20 mouse cellular contexts compared by ENCODE assay signal in genomic region chr9:67285544-67285943, GRCm38 (mm10).
DNase-seq lines count a peak whose midpoint lies in the region; ATAC-seq and TF ChIP-seq lines count a peak whose summit lies in the region.
"Had no signal": no experiment of that assay in that cellular context is flagged by ENCODE, and none has a peak within 500 bp of the region (broad histone marks: within the 10 kb centered on the region; RNA-seq: fewer than 3 reads in every experiment).

No protein-coding gene starts in this region.

- DNase-seq in forebrain, postnatal 0 days, result no peak
- no peak for DNase-seq in forebrain, embryonic 10.5 days (ENCODE audit: extremely low spot score, low spot score)
- DNase-seq in kidney, postnatal 0 days (ENCODE audit: low spot score), result no peak
- peak; percentile 22 for DNase-seq in lung, postnatal 36 days
- no peak for DNase-seq in lung, postnatal 4 days
- no peak for DNase-seq in stomach, postnatal 0 days (ENCODE audit: low spot score)
- DNase-seq: cerebellum, adult 11 months; cerebellum, adult 9-11 months; gastrocnemius, postnatal 14 days; heart, adult 18-20 months; heart, postnatal 4 days; thymus, postnatal 36 days had no signal

- no peak overlapping the region for H3K4me3 ChIP-seq in forebrain, postnatal 0 days (ENCODE audit: low read depth, low read length)
- H3K4me3 ChIP-seq in forebrain, embryonic 10.5 days, result no peak overlapping the region
- no peak overlapping the region for H3K4me3 ChIP-seq in kidney, postnatal 0 days (replicated peaks; ENCODE audit: low read depth, low read length)
- no peak overlapping the region for H3K4me3 ChIP-seq in kidney, embryonic 16.5 days (ENCODE audit: low read length)
- H3K4me3 ChIP-seq in stomach, postnatal 0 days (ENCODE audit: low read depth, low read length), result no peak overlapping the region
- H3K4me3 ChIP-seq: embryonic facial prominence, embryonic 15.5 days; forebrain, embryonic 15.5 days; heart, embryonic 15.5 days; hindbrain, embryonic 15.5 days; midbrain, embryonic 10.5 days had no signal

- no peaks in the 10 kb centered on the region for H3K27me3 ChIP-seq in forebrain, postnatal 0 days (ENCODE audit: insufficient read depth, low read length)
- no peaks in the 10 kb centered on the region for H3K27me3 ChIP-seq in forebrain, embryonic 10.5 days (ENCODE audit: poor library complexity, severe bottlenecking)
- no peaks in the 10 kb centered on the region for H3K27me3 ChIP-seq in kidney, postnatal 0 days (ENCODE audit: insufficient read depth, low read length)
- H3K27me3 ChIP-seq in kidney, embryonic 16.5 days (ENCODE audit: insufficient read depth, low read length), result no peaks in the 10 kb centered on the region
- no peaks in the 10 kb centered on the region for H3K27me3 ChIP-seq in stomach, postnatal 0 days (ENCODE audit: control insufficient read depth, insufficient read depth, low read length)
- H3K27me3 ChIP-seq: embryonic facial prominence, embryonic 15.5 days; forebrain, embryonic 15.5 days; heart, embryonic 15.5 days; hindbrain, embryonic 15.5 days had no signal

- TF ChIP-seq EP300 in stomach, postnatal 0 days (optimal IDR thresholded peaks at IDR 0.05), result no peak

- 77% methylated on average over 3 of the region's 3 CpGs for WGBS in forebrain, postnatal 0 days
- 85% methylated on average over 3 of the region's 3 CpGs for WGBS in forebrain, embryonic 10.5 days
- WGBS in kidney, postnatal 0 days, result 52% methylated on average over 3 of the region's 3 CpGs
- WGBS in kidney, embryonic 16.5 days, result 51% methylated on average over 3 of the region's 3 CpGs
- 68% methylated on average over 3 of the region's 3 CpGs for WGBS in stomach, postnatal 0 days

- H3K4me1 ChIP-seq in forebrain, postnatal 0 days (ENCODE audit: insufficient read depth), result no peaks in the 10 kb centered on the region
- no peaks in the 10 kb centered on the region for H3K4me1 ChIP-seq in forebrain, embryonic 10.5 days
- H3K4me1 ChIP-seq in kidney, postnatal 0 days (replicated peaks; ENCODE audit: insufficient read depth, low read length), result no peaks in the 10 kb centered on the region
- H3K4me1 ChIP-seq in kidney, embryonic 16.5 days (ENCODE audit: insufficient read depth, low read length), result no peaks in the 10 kb centered on the region
- no peaks in the 10 kb centered on the region for H3K4me1 ChIP-seq in stomach, postnatal 0 days (replicated peaks; ENCODE audit: control insufficient read depth, insufficient read depth)
- H3K4me1 ChIP-seq: embryonic facial prominence, embryonic 15.5 days; forebrain, embryonic 15.5 days; hindbrain, embryonic 15.5 days had no signal

- peak; percentile 20; the same call in 1 of the 2 replicates for TF ChIP-seq CTCF in forebrain, postnatal 0 days (IDR thresholded peaks at IDR 0.05; ENCODE audit: low read depth)
- peak; percentile 47; the same call in 1 of the 2 replicates for TF ChIP-seq CTCF in kidney, postnatal 0 days (IDR thresholded peaks at IDR 0.05; ENCODE audit: low read depth)
- peak; percentile 48 for TF ChIP-seq CTCF in stomach, postnatal 0 days (IDR thresholded peaks at IDR 0.05; ENCODE audit: low read depth)

- no peak for ATAC-seq in forebrain, postnatal 0 days
- no peak for ATAC-seq in kidney, postnatal 0 days (replicated peaks; ENCODE audit: low FRiP score, low read depth)
- no peak for ATAC-seq in kidney, embryonic 16.5 days (ENCODE audit: low FRiP score, low TSS enrichment)
- ATAC-seq in stomach, postnatal 0 days (ENCODE audit: low FRiP score, low TSS enrichment), result no peak
- ATAC-seq: CD4-positive, CD25-positive, alpha-beta regulatory T cell, adult 4 months; forebrain, embryonic 15.5 days; intestine, embryonic 16.5 days had no signal

- H3K9ac ChIP-seq in forebrain, postnatal 0 days, result no peak overlapping the region
- H3K9ac ChIP-seq in kidney, postnatal 0 days (ENCODE audit: low read depth, low read length), result no peak overlapping the region
- H3K9ac ChIP-seq in kidney, embryonic 16.5 days (replicated peaks; ENCODE audit: low read length), result no peak overlapping the region
- no peak overlapping the region for H3K9ac ChIP-seq in stomach, postnatal 0 days (ENCODE audit: low read length)
- H3K9ac ChIP-seq: embryonic facial prominence, embryonic 15.5 days; forebrain, embryonic 15.5 days; heart, embryonic 15.5 days; hindbrain, embryonic 15.5 days had no signal

- no peak overlapping the region for H3K27ac ChIP-seq in forebrain, postnatal 0 days (ENCODE audit: low read depth, low read length)
- no peak overlapping the region for H3K27ac ChIP-seq in forebrain, embryonic 10.5 days
- H3K27ac ChIP-seq in kidney, postnatal 0 days, result no peak overlapping the region
- H3K27ac ChIP-seq in kidney, embryonic 16.5 days (ENCODE audit: low read length), result no peak overlapping the region
- H3K27ac ChIP-seq in stomach, postnatal 0 days (replicated peaks), result no peak overlapping the region
- H3K27ac ChIP-seq: embryonic facial prominence, embryonic 15.5 days; forebrain, embryonic 15.5 days; heart, embryonic 15.5 days; hindbrain, embryonic 15.5 days; midbrain, embryonic 10.5 days had no signal

- no peaks in the 10 kb centered on the region for H3K9me3 ChIP-seq in forebrain, postnatal 0 days (ENCODE audit: low read length)
- H3K9me3 ChIP-seq in forebrain, embryonic 10.5 days, result no peaks in the 10 kb centered on the region
- no peaks in the 10 kb centered on the region for H3K9me3 ChIP-seq in kidney, postnatal 0 days (replicated peaks; ENCODE audit: low read length)
- no peaks in the 10 kb centered on the region for H3K9me3 ChIP-seq in kidney, embryonic 16.5 days (ENCODE audit: low read length)
- no peaks in the 10 kb centered on the region for H3K9me3 ChIP-seq in stomach, postnatal 0 days (ENCODE audit: control insufficient read depth, low read length)
- H3K9me3 ChIP-seq: embryonic facial prominence, embryonic 15.5 days; forebrain, embryonic 15.5 days; heart, embryonic 15.5 days; hindbrain, embryonic 15.5 days; midbrain, embryonic 10.5 days had no signal

- peaks cover 17% of the 10 kb centered on the region for H3K36me3 ChIP-seq in forebrain, postnatal 0 days (ENCODE audit: insufficient read depth)
- H3K36me3 ChIP-seq in forebrain, embryonic 10.5 days (replicated peaks), result peaks cover 15% of the 10 kb centered on the region; the same call in 1 of the 2 replicates
- H3K36me3 ChIP-seq in kidney, postnatal 0 days (ENCODE audit: insufficient read depth, low read length), result no peaks in the 10 kb centered on the region
- H3K36me3 ChIP-seq in kidney, embryonic 16.5 days (ENCODE audit: insufficient read depth, low read length), result 0 out of 2 replicates have a peak, but pooled peaks cover 5% of the 10 kb centered on the region
- no peaks in the 10 kb centered on the region; the same call in 1 of the 2 replicates for H3K36me3 ChIP-seq in stomach, postnatal 0 days (ENCODE audit: control insufficient read depth, insufficient read depth, low read length)
- H3K36me3 ChIP-seq: forebrain, embryonic 15.5 days; hindbrain, embryonic 15.5 days had no signal

- H3K4me2 ChIP-seq in forebrain, postnatal 0 days (ENCODE audit: low read depth), result no peak overlapping the region
- no peak overlapping the region for H3K4me2 ChIP-seq in kidney, postnatal 0 days (ENCODE audit: low read length)
- no peak overlapping the region for H3K4me2 ChIP-seq in kidney, embryonic 16.5 days (replicated peaks; ENCODE audit: low read depth, low read length)
- no peak overlapping the region for H3K4me2 ChIP-seq in stomach, postnatal 0 days (replicated peaks; ENCODE audit: low read depth)
- H3K4me2 ChIP-seq: embryonic facial prominence, embryonic 15.5 days; forebrain, embryonic 15.5 days; heart, embryonic 15.5 days; hindbrain, embryonic 15.5 days had no signal
